Mouse (Mus musculus): ENCODE data around the gene Ccdc63. TPM values are rescaled to one million over a fixed set of nuclear protein-coding genes. Genes with fewer than 3 reads are reported as not detected.

The Ccdc63 gene
- polyA plus RNA-seq, 1 experiment = not detected

DNA sequence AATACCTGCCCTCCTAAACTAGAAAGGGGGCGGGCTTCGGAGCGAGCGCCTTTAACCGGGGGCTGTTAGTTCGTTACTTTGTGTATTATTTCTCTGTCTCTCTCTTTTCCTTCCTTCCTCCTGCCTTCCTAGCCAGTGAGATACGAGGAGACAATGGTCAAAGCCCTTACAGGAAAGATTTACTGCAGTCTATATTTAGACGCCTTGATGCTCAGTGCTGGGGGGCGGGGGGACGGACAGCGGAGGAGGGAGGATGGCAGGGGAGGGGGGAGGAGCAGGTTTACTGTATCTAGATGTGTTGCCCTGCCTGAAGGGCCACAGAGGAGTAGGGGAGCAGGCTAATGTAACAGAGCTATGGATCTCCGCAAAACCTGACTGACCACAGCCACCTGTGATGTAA is 78.1 kb downstream of the Ccdc63 start:
- Histone ChIP-seq H3K4me1 (ENCODE audit: control insufficient read depth, insufficient read depth, insufficient read length, low read length) (no peaks in the 10 kb centered on the region), H3K27ac (replicated peaks; ENCODE audit: low read depth, low read length) (no peak overlapping the region), H3K4me3 (ENCODE audit: insufficient read depth, low read depth, low read length) (no peak overlapping the region)

DNA sequence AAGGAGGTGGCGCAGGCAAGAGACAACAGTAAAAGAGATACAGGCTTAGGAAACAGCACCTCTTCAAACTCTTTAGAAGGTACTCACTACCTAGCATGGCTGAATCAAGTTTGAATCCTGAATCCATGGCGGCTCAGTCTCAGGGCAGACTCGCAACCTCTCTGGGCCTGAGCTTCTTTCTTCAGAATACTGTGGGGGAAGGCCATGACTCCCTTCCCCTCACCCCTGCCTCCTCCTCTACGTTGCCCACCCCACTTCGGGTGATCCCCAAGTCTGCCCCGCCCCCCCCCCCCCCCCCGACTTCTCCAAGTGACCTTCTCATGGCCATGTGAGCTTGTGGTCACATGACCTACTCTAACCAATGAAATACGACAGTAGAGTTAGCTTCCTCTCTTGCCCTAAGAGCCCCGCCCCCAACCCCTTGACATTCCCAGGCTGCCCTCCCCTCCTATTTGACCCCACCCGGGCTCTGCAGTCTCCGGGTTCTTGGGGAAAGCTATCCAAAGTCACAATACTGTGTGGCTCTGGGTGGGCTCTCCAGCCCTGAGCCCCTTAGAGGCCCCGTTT is 79.8 kb downstream of the Ccdc63 start:
- no peak overlapping the region for H3K4me3 ChIP-seq (ENCODE audit: insufficient read depth, low read depth, low read length)
- H3K4me1 ChIP-seq (ENCODE audit: control insufficient read depth, insufficient read depth, insufficient read length, low read length) = no peaks in the 10 kb centered on the region
- no peak overlapping the region for H3K27ac ChIP-seq (replicated peaks; ENCODE audit: low read depth, low read length)

DNA sequence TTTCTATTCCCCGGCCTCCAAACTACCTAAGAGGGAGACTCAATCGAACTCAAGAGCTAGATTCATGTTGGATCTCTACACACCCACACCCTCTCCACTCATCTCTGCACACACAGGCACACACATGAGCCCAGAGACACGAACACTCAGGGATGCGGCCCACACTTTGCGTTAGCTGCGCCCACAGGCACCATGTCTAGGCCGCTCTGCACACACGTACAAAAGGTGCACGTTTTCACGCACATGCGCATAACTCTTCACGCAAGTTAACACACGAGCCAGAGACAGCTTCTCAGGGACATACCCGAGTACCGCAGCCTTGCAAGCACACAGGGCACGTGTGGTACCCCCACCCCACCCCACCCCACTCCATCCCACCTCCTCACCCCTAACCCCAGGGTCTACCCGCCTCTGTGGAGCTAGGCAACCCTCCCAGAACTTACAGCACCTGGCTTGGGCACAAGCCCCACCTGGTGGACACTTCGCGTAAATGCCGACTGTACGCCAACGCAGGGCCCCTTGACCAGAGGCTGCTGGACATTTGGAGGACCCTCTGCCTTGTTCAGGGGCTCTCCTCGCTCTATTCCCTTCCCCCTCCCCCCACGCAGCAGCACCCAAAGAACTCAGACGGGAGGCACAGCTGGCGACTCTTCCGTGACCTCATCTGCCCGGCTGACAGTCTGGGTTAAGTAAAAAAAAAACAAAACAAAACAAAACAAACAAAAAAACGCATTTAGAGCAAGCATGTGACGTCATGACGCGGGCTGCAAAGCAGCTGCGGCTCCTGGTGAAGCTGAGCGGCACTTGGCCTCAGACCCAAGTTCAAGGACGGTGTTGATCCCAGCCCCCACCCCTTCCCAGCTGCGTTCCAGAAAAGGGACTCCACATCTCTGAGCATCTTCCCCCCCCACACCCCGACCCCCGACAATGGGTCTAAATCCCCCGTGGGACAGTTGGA is 81.3 kb downstream of the Ccdc63 start:
- Histone ChIP-seq H3K4me3 (ENCODE audit: insufficient read depth, low read depth, low read length) (no peak overlapping the region), H3K27ac (replicated peaks; ENCODE audit: low read depth, low read length) (no peak overlapping the region), H3K4me1 (ENCODE audit: control insufficient read depth, insufficient read depth, insufficient read length, low read length) (no peaks in the 10 kb centered on the region)

Other genes with a start within 250 kb of the Ccdc63 start
- not detected in 2 replicates for gene Cux2, start 90.7 kb downstream of the Ccdc63 start, polyA plus RNA-seq (2012; ENCODE audit: insufficient read depth, insufficient read length, missing spikeins)
- gene Myl2, start 39.9 kb downstream of the Ccdc63 start, polyA plus RNA-seq (2012; ENCODE audit: insufficient read depth, insufficient read length, missing spikeins) = 80.9 and 86.8 TPM in 2 replicates
- gene Ppp1cc, start 17.5 kb upstream of the Ccdc63 start, polyA plus RNA-seq (2012; ENCODE audit: insufficient read depth, insufficient read length, missing spikeins) = 85.4 and 119 TPM in 2 replicates
- gene Hvcn1, start 66.0 kb upstream of the Ccdc63 start, polyA plus RNA-seq (2012; ENCODE audit: insufficient read depth, insufficient read length, missing spikeins) = 5.7 and 7.7 TPM in 2 replicates
- 1.2 and 2.9 TPM in 2 replicates for gene Tctn1, start 123.6 kb upstream of the Ccdc63 start, polyA plus RNA-seq (2012; ENCODE audit: insufficient read depth, insufficient read length, missing spikeins)
- gene Pptc7, start 143.5 kb upstream of the Ccdc63 start, polyA plus RNA-seq (2012; ENCODE audit: insufficient read depth, insufficient read length, missing spikeins) = 24.3 and 28.0 TPM in 2 replicates
- 6.3 and 6.9 TPM in 2 replicates for gene Rad9b, start 213.4 kb upstream of the Ccdc63 start, polyA plus RNA-seq (2012; ENCODE audit: insufficient read depth, insufficient read length, missing spikeins)
- 101 and 111 TPM in 2 replicates for gene Vps29, start 213.5 kb upstream of the Ccdc63 start, polyA plus RNA-seq (2012; ENCODE audit: insufficient read depth, insufficient read length, missing spikeins)
- gene Gpn3, start 231.1 kb upstream of the Ccdc63 start, polyA plus RNA-seq (2012; ENCODE audit: insufficient read depth, insufficient read length, missing spikeins) = 13.9 and 15.7 TPM in 2 replicates
- gene Fam216a, start 231.5 kb upstream of the Ccdc63 start, polyA plus RNA-seq (2012; ENCODE audit: insufficient read depth, insufficient read length, missing spikeins) = 8.5 and 14.2 TPM in 2 replicates

All from brown adipose tissue, adult 24 weeks (tissue).